Mouse (Mus musculus): ENCODE results near the gene Art1. TPM values are rescaled to one million over a fixed set of nuclear protein-coding genes. Genes with fewer than 3 reads are reported as not detected.

Gene Art1
- 0.22 and 0.26 TPM in 2 replicates for polyA plus RNA-seq (2015; fragmentation: Nextera tagmentation; extraction: Ambion mirVana)

GRCm38 (mm10) chr7:102101487-102101886, at the start of gene Art1:
Gene Art1, plus strand, starts transcription at chr7:102101743.
- H3K27me3 ChIP-seq = 0 out of 2 replicates have a peak, but pooled peaks cover 3% of the 10 kb centered on the region
- no peak within 1 kb of the TSS for H3K9ac ChIP-seq
- no peak within 1 kb of the TSS for H3K4me3 ChIP-seq
- 0 out of 2 replicates have a peak within 1 kb of the TSS, but pooled peaks have one; percentile 15 for H3K27ac ChIP-seq
- peaks cover 22% of the 10 kb centered on the region for H3K4me1 ChIP-seq (replicated peaks)
- no peaks in the 10 kb centered on the region for H3K9me3 ChIP-seq
- no peak for ATAC-seq (ENCODE audit: low FRiP score)
- peaks cover 4% of the 10 kb centered on the region for H3K36me3 ChIP-seq
- H3K4me2 ChIP-seq = no peak within 1 kb of the TSS
- 32% methylated on average over 5 of the region's 5 CpGs for WGBS

GRCm38 (mm10) chr7:102061353-102061752, 40.2 kb upstream of the Art1 start:
- no peak overlapping the region for H3K27ac ChIP-seq
- WGBS = 93% methylated on average over 3 of the region's 3 CpGs

GRCm38 (mm10) chr7:102062203-102062602, 39.3 kb upstream of the Art1 start:
- no peak for ATAC-seq (ENCODE audit: low FRiP score)
- H3K4me1 ChIP-seq (replicated peaks) = peaks cover 33% of the 10 kb centered on the region
- no peaks in the 10 kb centered on the region for H3K27me3 ChIP-seq
- H3K4me2 ChIP-seq = no peak overlapping the region
- H3K9ac ChIP-seq = no peak overlapping the region
- H3K27ac ChIP-seq = no peak overlapping the region
- H3K36me3 ChIP-seq = peaks cover 12% of the 10 kb centered on the region
- H3K4me3 ChIP-seq = no peak overlapping the region
- 92% methylated on average over 1 of the region's 1 CpGs for WGBS
- H3K9me3 ChIP-seq = no peaks in the 10 kb centered on the region

More at GRCm38 (mm10) chr7:102061353-102061752, 40.2 kb upstream of the Art1 start:
- Histone ChIP-seq H3K9me3 (no peaks in the 10 kb centered on the region), H3K4me3 (no peak overlapping the region), H3K36me3 (peaks cover 21% of the 10 kb centered on the region), H3K27me3 (no peaks in the 10 kb centered on the region), H3K4me2 (no peak overlapping the region), H3K9ac (no peak overlapping the region), H3K4me1 (replicated peaks) (peaks cover 30% of the 10 kb centered on the region)
- no peak for ATAC-seq (ENCODE audit: low FRiP score)

- peak overlapping the region; percentile 83 for H3K9ac ChIP-seq
- peaks cover 5% of the 10 kb centered on the region for H3K36me3 ChIP-seq
- 94% methylated on average over 9 of the region's 9 CpGs for WGBS
- peaks cover 33% of the 10 kb centered on the region for H3K4me1 ChIP-seq (replicated peaks)
- ATAC-seq (ENCODE audit: low FRiP score) = no peak
- H3K27me3 ChIP-seq = no peaks in the 10 kb centered on the region
- H3K27ac ChIP-seq = no peak overlapping the region
- H3K4me2 ChIP-seq = peak overlapping the region; percentile 83
- peak overlapping the region; percentile 79 for H3K4me3 ChIP-seq
- no peaks in the 10 kb centered on the region for H3K9me3 ChIP-seq
Observed at GRCm38 (mm10) chr7:102063891-102064290, 37.7 kb upstream of the Art1 start.

GRCm38 (mm10) chr7:102064655-102065045, 36.9 kb upstream of the Art1 start:
- no peaks in the 10 kb centered on the region; the same call in 1 of the 2 replicates for H3K36me3 ChIP-seq
- peak overlapping the region; percentile 79 for H3K4me3 ChIP-seq
- H3K4me2 ChIP-seq = peak overlapping the region; percentile 83
- peaks cover 33% of the 10 kb centered on the region for H3K4me1 ChIP-seq (replicated peaks)
- WGBS = 1% methylated on average over 9 of the region's 9 CpGs
- peak overlapping the region; percentile 87 for H3K27ac ChIP-seq
- peak; percentile 58 for ATAC-seq (ENCODE audit: low FRiP score)
- H3K9me3 ChIP-seq = no peaks in the 10 kb centered on the region
- H3K9ac ChIP-seq = peak overlapping the region; percentile 83
- H3K27me3 ChIP-seq = no peaks in the 10 kb centered on the region

- Histone ChIP-seq H3K27me3 (no peaks in the 10 kb centered on the region), H3K4me2 (peak within 1 kb of the TSS; percentile 83), H3K4me3 (peak within 1 kb of the TSS; percentile 79), H3K9me3 (no peaks in the 10 kb centered on the region), H3K4me1 (replicated peaks) (peaks cover 33% of the 10 kb centered on the region), H3K9ac (peak within 1 kb of the TSS; percentile 83), H3K36me3 (no peaks in the 10 kb centered on the region; the same call in 1 of the 2 replicates), H3K27ac (peak within 1 kb of the TSS; percentile 87)
- under 1% methylated on average over 56 of the region's 56 CpGs for WGBS
- peak; percentile 100 for ATAC-seq (ENCODE audit: low FRiP score)
Observed at GRCm38 (mm10) chr7:102065046-102065891, 36.3 kb upstream of the Art1 start, which contains the start of the genes Rnf121, Xndc1 and Xntrpc. Gene Rnf121, minus strand, starts transcription at chr7:102065469. Gene Xndc1, plus strand, starts transcription at chr7:102065511. Gene Xntrpc, plus strand, starts transcription at chr7:102065713.

- Histone ChIP-seq H3K4me1 (replicated peaks) (peaks cover 33% of the 10 kb centered on the region), H3K27ac (no peak overlapping the region), H3K4me3 (peak overlapping the region; percentile 79), H3K36me3 (peaks cover 4% of the 10 kb centered on the region), H3K9ac (peak overlapping the region; percentile 83), H3K27me3 (no peaks in the 10 kb centered on the region), H3K9me3 (no peaks in the 10 kb centered on the region), H3K4me2 (peak overlapping the region; percentile 83)
- no peak for ATAC-seq (ENCODE audit: low FRiP score)
- WGBS = 83% methylated on average over 6 of the region's 6 CpGs
Observed at GRCm38 (mm10) chr7:102066363-102066762, 35.2 kb upstream of the Art1 start.

- 0 out of 2 replicates have a peak, but pooled peaks have one; percentile 39 for ATAC-seq (ENCODE audit: low FRiP score)
- WGBS = 87% methylated on average over 7 of the region's 7 CpGs
- H3K27me3 ChIP-seq = no peaks in the 10 kb centered on the region
- H3K4me2 ChIP-seq = no peak overlapping the region
- no peaks in the 10 kb centered on the region for H3K4me1 ChIP-seq (replicated peaks)
- H3K9ac ChIP-seq = no peak overlapping the region
- H3K36me3 ChIP-seq = peaks cover 87% of the 10 kb centered on the region
- H3K27ac ChIP-seq = no peak overlapping the region
- no peaks in the 10 kb centered on the region for H3K9me3 ChIP-seq
- no peak overlapping the region for H3K4me3 ChIP-seq
Observed at GRCm38 (mm10) chr7:102076714-102077296, 24.7 kb upstream of the Art1 start.

GRCm38 (mm10) chr7:102078517-102078916, 23.0 kb upstream of the Art1 start:
- H3K9me3 ChIP-seq = no peaks in the 10 kb centered on the region
- H3K4me2 ChIP-seq = no peak overlapping the region
- no peaks in the 10 kb centered on the region for H3K4me1 ChIP-seq (replicated peaks)
- no peak overlapping the region for H3K9ac ChIP-seq
- 80% methylated on average over 7 of the region's 7 CpGs for WGBS
- peaks cover 89% of the 10 kb centered on the region for H3K36me3 ChIP-seq
- H3K27ac ChIP-seq = no peak overlapping the region
- H3K27me3 ChIP-seq = no peaks in the 10 kb centered on the region
- ATAC-seq (ENCODE audit: low FRiP score) = no peak
- H3K4me3 ChIP-seq = no peak overlapping the region

GRCm38 (mm10) chr7:102080311-102080710, 21.2 kb upstream of the Art1 start:
- no peak for ATAC-seq (ENCODE audit: low FRiP score)
- Histone ChIP-seq H3K9me3 (no peaks in the 10 kb centered on the region), H3K4me1 (replicated peaks) (no peaks in the 10 kb centered on the region), H3K4me3 (no peak overlapping the region), H3K27ac (no peak overlapping the region), H3K27me3 (no peaks in the 10 kb centered on the region), H3K36me3 (peaks cover 86% of the 10 kb centered on the region), H3K4me2 (no peak overlapping the region), H3K9ac (no peak overlapping the region)
- WGBS = 94% methylated on average over 8 of the region's 8 CpGs

GRCm38 (mm10) chr7:102081784-102082183, 19.8 kb upstream of the Art1 start:
- no peak overlapping the region for H3K27ac ChIP-seq
- H3K4me3 ChIP-seq = no peak overlapping the region
- ATAC-seq (ENCODE audit: low FRiP score) = no peak
- no peak overlapping the region for H3K9ac ChIP-seq
- H3K9me3 ChIP-seq = no peaks in the 10 kb centered on the region
- no peaks in the 10 kb centered on the region for H3K4me1 ChIP-seq (replicated peaks)
- H3K4me2 ChIP-seq = no peak overlapping the region
- WGBS = 98% methylated on average over 5 of the region's 5 CpGs
- peaks cover 82% of the 10 kb centered on the region for H3K36me3 ChIP-seq
- no peaks in the 10 kb centered on the region for H3K27me3 ChIP-seq

GRCm38 (mm10) chr7:102082816-102083215, 18.7 kb upstream of the Art1 start, which contains the start of gene Trpc2:
Gene Trpc2, plus strand, starts transcription at chr7:102083116.
- H3K36me3 ChIP-seq = peaks cover 78% of the 10 kb centered on the region
- 83% methylated on average over 5 of the region's 5 CpGs for WGBS

More at GRCm38 (mm10) chr7:102082816-102083215, 18.7 kb upstream of the Art1 start, which contains the start of gene Trpc2:
- Histone ChIP-seq H3K4me2 (no peak within 1 kb of the TSS), H3K4me3 (no peak within 1 kb of the TSS), H3K4me1 (replicated peaks) (no peaks in the 10 kb centered on the region), H3K27me3 (no peaks in the 10 kb centered on the region), H3K9me3 (no peaks in the 10 kb centered on the region), H3K27ac (no peak within 1 kb of the TSS), H3K9ac (no peak within 1 kb of the TSS)
- no peak for ATAC-seq (ENCODE audit: low FRiP score)
